Mouse (Mus musculus) embryonic facial prominence, embryonic 11.5 days (tissue): ENCODE measurements at regions not wholly inside any gene's neighbourhood (a gene's known extent, or its start where the extent isn't known, plus 50 kb on each side); places are given as distances from the start of the nearest gene placed in this dataset.

Experiments
- ATAC-seq: fragments of 200-750 bp; cut with Nextera tagmentation; replicated peaks from 2 replicates; pipeline ENCODE4 v1.8.0; 2017; ENCODE audit warnings: low read depth; ENCODE audit not compliant: insufficient number of reproducible peaks, low FRiP score, low TSS enrichment
- DNase-seq: peaks from one replicate; pipeline ENCODE4 v3.0.0-alpha.2; 2015; ENCODE audit warnings: low spot score
- H3K27ac ChIP-seq: fragments of 300-500 bp; sonication (generic); replicated peaks from 2 replicates; pipeline ENCODE4 v1.5.1; 2014; ENCODE audit warnings: mild to moderate bottlenecking, low read depth, low read length, control low read depth
- H3K27me3 ChIP-seq: fragments of 300-500 bp; sonication (generic); 2 replicates; pipeline ENCODE4 v1.6.1; 2014; ENCODE audit warnings: mild to moderate bottlenecking, low read length, moderate library complexity, mixed read lengths; ENCODE audit not compliant: control insufficient read depth, insufficient read depth
- H3K36me3 ChIP-seq: fragments of 300-500 bp; sonication (generic); replicated peaks from 2 replicates; pipeline ENCODE4 v1.6.1; 2014; ENCODE audit warnings: low read depth, mild to moderate bottlenecking, low read length, moderate library complexity, mixed read lengths; ENCODE audit not compliant: control insufficient read depth, insufficient read depth
- H3K4me1 ChIP-seq: fragments of 300-500 bp; sonication (generic); 2 replicates; pipeline ENCODE4 v1.6.1; 2014; ENCODE audit warnings: low read length, mixed read lengths; ENCODE audit not compliant: control insufficient read depth, insufficient read depth
- H3K4me2 ChIP-seq: fragments of 300-500 bp; sonication (generic); 2 replicates; pipeline ENCODE4 v1.6.1; 2014; ENCODE audit warnings: low read depth, mild to moderate bottlenecking, control low read depth, low read length, moderate library complexity
- H3K4me3 ChIP-seq: fragments of 300-500 bp; sonication (generic); 2 replicates; pipeline ENCODE4 v1.5.1; 2014; ENCODE audit warnings: low read depth, low read length, control low read depth
- H3K9ac ChIP-seq: fragments of 300-500 bp; sonication (generic); replicated peaks from 2 replicates; pipeline ENCODE4 v1.6.1; 2014; ENCODE audit warnings: mild to moderate bottlenecking, control low read depth, low read length
- H3K9me3 ChIP-seq: fragments of 300-500 bp; sonication (generic); replicated peaks from 2 replicates; pipeline ENCODE4 v1.6.1; 2016; ENCODE audit warnings: mild to moderate bottlenecking, low read length, inconsistent platforms, mixed read lengths; ENCODE audit not compliant: control insufficient read depth
- WGBS: fragments of 180-500 bp; shearing (Covaris S2); extraction: QIAGEN DNeasy Blood & Tissue Kit; methylation state at CpG from one replicate; pipeline ENCODE4 v1.1.7; 2014; 5-methylcytosine and 5-hydroxymethylcytosine counted together

DNA sequence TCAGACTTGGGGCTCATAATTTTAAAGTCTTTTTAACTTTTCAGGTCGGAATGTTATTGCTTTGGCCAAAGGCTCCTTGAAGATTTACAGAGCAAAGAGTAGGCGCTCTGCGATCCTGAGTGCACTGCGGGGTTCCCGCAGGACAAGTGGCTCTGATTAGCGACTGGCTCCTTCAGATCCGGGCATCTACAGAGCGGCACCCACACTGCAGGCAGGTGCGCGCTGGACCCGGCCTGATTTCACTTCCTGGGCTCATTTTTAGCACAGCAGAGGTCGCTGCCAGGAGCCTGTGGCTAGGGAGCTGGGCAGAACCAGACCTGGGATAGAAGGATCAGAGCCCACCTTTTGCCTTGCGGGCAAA lies 156.6 kb downstream of the Matn1 start:
- H3K4me1 ChIP-seq, result no peaks in the 10 kb centered on the region
- no peaks in the 10 kb centered on the region for H3K9me3 ChIP-seq
- H3K27ac ChIP-seq, result no peak overlapping the region
- no peak overlapping the region; the same call in 1 of the 2 replicates for H3K4me2 ChIP-seq
- no peak overlapping the region for H3K4me3 ChIP-seq
- ATAC-seq, result no peak
- no peak overlapping the region for H3K9ac ChIP-seq
- WGBS, result 18% methylated on average over 13 of the region's 13 CpGs
- no peak for DNase-seq
- no peaks in the 10 kb centered on the region for H3K36me3 ChIP-seq
- H3K27me3 ChIP-seq, result peaks cover 2% of the 10 kb centered on the region; the same call in 1 of the 2 replicates

DNA sequence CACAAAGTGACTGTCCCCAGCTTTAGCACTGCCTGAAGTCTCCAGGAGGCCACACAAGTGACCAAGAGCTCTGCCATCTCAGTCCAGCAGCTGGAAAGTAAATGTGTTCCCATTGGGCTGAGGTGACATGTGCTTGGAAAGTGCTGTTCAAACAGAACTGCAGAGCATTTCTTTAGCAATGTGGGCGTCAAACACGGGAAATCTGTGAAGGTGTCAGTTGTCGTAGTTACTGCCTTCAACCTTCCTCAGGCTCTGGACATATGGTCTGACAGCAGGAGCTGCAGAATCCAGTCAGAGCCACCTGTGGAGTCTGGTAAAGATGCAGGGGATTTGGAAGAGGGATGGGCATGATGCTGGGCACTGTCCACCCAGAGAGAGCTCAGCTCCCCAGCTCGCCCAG lies 158.0 kb downstream of the Matn1 start:
- Histone ChIP-seq H3K4me2 (no peak overlapping the region), H3K4me1 (no peaks in the 10 kb centered on the region), H3K36me3 (no peaks in the 10 kb centered on the region), H3K9me3 (no peaks in the 10 kb centered on the region), H3K4me3 (no peak overlapping the region), H3K27me3 (peaks cover 2% of the 10 kb centered on the region; the same call in 1 of the 2 replicates), H3K27ac (no peak overlapping the region), H3K9ac (no peak overlapping the region)
- no peak for ATAC-seq
- DNase-seq, result no peak
- 73% methylated on average over 4 of the region's 4 CpGs for WGBS

- DNase-seq (no peak), ATAC-seq (no peak)
- H3K4me1 ChIP-seq, result no peaks in the 10 kb centered on the region
- no peak overlapping the region for H3K9ac ChIP-seq
- no peak overlapping the region for H3K4me3 ChIP-seq
- WGBS, result 70% methylated on average over 13 of the region's 13 CpGs
- no peaks in the 10 kb centered on the region for H3K36me3 ChIP-seq
- no peaks in the 10 kb centered on the region for H3K9me3 ChIP-seq
- no peak overlapping the region for H3K27ac ChIP-seq
- H3K4me2 ChIP-seq, result no peak overlapping the region
- no peaks in the 10 kb centered on the region for H3K27me3 ChIP-seq
These were observed 163.1 kb downstream of the Matn1 start for GRCm38 (mm10) chr4:131107127-131107857.

GRCm38 (mm10) chr4:131112536-131112935 lies 168.4 kb downstream of the Matn1 start:
- Histone ChIP-seq H3K4me1 (no peaks in the 10 kb centered on the region), H3K27ac (no peak overlapping the region), H3K9me3 (no peaks in the 10 kb centered on the region), H3K9ac (no peak overlapping the region), H3K36me3 (no peaks in the 10 kb centered on the region), H3K4me3 (no peak overlapping the region), H3K27me3 (no peaks in the 10 kb centered on the region), H3K4me2 (no peak overlapping the region)
- no peak for ATAC-seq
- no peak for DNase-seq
- 78% methylated on average over 6 of the region's 6 CpGs for WGBS

GRCm38 (mm10) chr4:131113727-131114303 lies 169.6 kb downstream of the Matn1 start:
- no peaks in the 10 kb centered on the region for H3K9me3 ChIP-seq
- 39% methylated on average over 10 of the region's 10 CpGs for WGBS
- no peaks in the 10 kb centered on the region for H3K27me3 ChIP-seq
- no peak overlapping the region for H3K27ac ChIP-seq
- DNase-seq, result no peak
- H3K4me1 ChIP-seq, result no peaks in the 10 kb centered on the region
- no peak overlapping the region for H3K4me2 ChIP-seq
- no peak for ATAC-seq
- no peaks in the 10 kb centered on the region for H3K36me3 ChIP-seq
- H3K4me3 ChIP-seq, result no peak overlapping the region
- H3K9ac ChIP-seq, result no peak overlapping the region

- Histone ChIP-seq H3K9ac (no peak overlapping the region), H3K36me3 (no peaks in the 10 kb centered on the region), H3K4me1 (no peaks in the 10 kb centered on the region), H3K27me3 (no peaks in the 10 kb centered on the region), H3K9me3 (no peaks in the 10 kb centered on the region), H3K4me2 (no peak overlapping the region), H3K4me3 (no peak overlapping the region), H3K27ac (no peak overlapping the region)
- DNase-seq (peak; percentile 93), ATAC-seq (no peak)
- WGBS, result 8% methylated on average over 5 of the region's 5 CpGs
These were observed 171.1 kb downstream of the Matn1 start for GRCm38 (mm10) chr4:131115247-131115646.

GRCm38 (mm10) chr4:131118586-131118985 lies 174.4 kb downstream of the Matn1 start:
- H3K27ac ChIP-seq, result no peak overlapping the region
- H3K9ac ChIP-seq, result no peak overlapping the region
- no peaks in the 10 kb centered on the region for H3K4me1 ChIP-seq
- H3K27me3 ChIP-seq, result no peaks in the 10 kb centered on the region
- H3K36me3 ChIP-seq, result no peaks in the 10 kb centered on the region
- ATAC-seq (no peak), DNase-seq (no peak)
- H3K4me3 ChIP-seq, result no peak overlapping the region
- H3K9me3 ChIP-seq, result no peaks in the 10 kb centered on the region
- no peak overlapping the region for H3K4me2 ChIP-seq
- 58% methylated on average over 4 of the region's 4 CpGs for WGBS

GRCm38 (mm10) chr4:131119621-131120020 lies 175.4 kb downstream of the Matn1 start:
- Histone ChIP-seq H3K36me3 (no peaks in the 10 kb centered on the region), H3K27ac (no peak overlapping the region), H3K4me1 (no peaks in the 10 kb centered on the region), H3K27me3 (no peaks in the 10 kb centered on the region), H3K9ac (no peak overlapping the region), H3K4me3 (no peak overlapping the region), H3K9me3 (no peaks in the 10 kb centered on the region), H3K4me2 (no peak overlapping the region)
- DNase-seq (no peak), ATAC-seq (no peak)
- WGBS, result 89% methylated on average over 2 of the region's 2 CpGs
